Mouse (Mus musculus) limb, embryonic 14.5 days (tissue): ENCODE data around the gene Svbp. TPM values are rescaled to one million over a fixed set of nuclear protein-coding genes. Genes with fewer than 3 reads are reported as not detected.

Source experiments
- ATAC-seq: fragments of 200-750 bp; cut with Nextera tagmentation; 2 replicates; pipeline ENCODE4 v1.8.0; 2017; ENCODE audit warnings: low read depth, moderate number of reproducible peaks, moderate TSS enrichment; ENCODE audit not compliant: low FRiP score
- DNase-seq: peaks from one replicate; pipeline ENCODE4 v3.0.0-alpha.2; 2015; ENCODE audit warnings: low spot score
- H3K27ac ChIP-seq: fragments of 300-500 bp; sonication (generic); replicated peaks from 2 replicates; pipeline ENCODE4 v1.5.1; 2014; ENCODE audit warnings: low read depth, mild to moderate bottlenecking, low read length, moderate library complexity, mixed read lengths
- H3K27me3 ChIP-seq: fragments of 300-500 bp; sonication (generic); 2 replicates; pipeline ENCODE4 v1.6.1; 2014; ENCODE audit warnings: low read length, mixed read lengths; ENCODE audit not compliant: control insufficient read depth, insufficient read depth
- H3K36me3 ChIP-seq: fragments of 300-500 bp; sonication (generic); 2 replicates; pipeline ENCODE4 v1.6.1; 2014; ENCODE audit warnings: mild to moderate bottlenecking, low read length, moderate library complexity, mixed read lengths; ENCODE audit not compliant: control insufficient read depth, insufficient read depth
- H3K4me1 ChIP-seq: fragments of 300-500 bp; sonication (generic); 2 replicates; pipeline ENCODE4 v1.6.1; 2014; ENCODE audit warnings: antibody characterized with exemption, low read length, mixed read lengths; ENCODE audit not compliant: control insufficient read depth, insufficient read depth
- H3K4me2 ChIP-seq: fragments of 300-500 bp; sonication (generic); replicated peaks from 2 replicates; pipeline ENCODE4 v1.6.1; 2014; ENCODE audit warnings: low read depth, mild to moderate bottlenecking, low read length, moderate library complexity; ENCODE audit not compliant: severe bottlenecking
- H3K4me3 ChIP-seq: fragments of 300-500 bp; sonication (generic); replicated peaks from 2 replicates; pipeline ENCODE4 v1.5.1; 2014; ENCODE audit warnings: low read length
- H3K9ac ChIP-seq: fragments of 300-500 bp; sonication (generic); 2 replicates; pipeline ENCODE4 v1.6.1; 2014; ENCODE audit warnings: mild to moderate bottlenecking, low read depth, low read length, moderate library complexity; ENCODE audit not compliant: severe bottlenecking
- H3K9me3 ChIP-seq: fragments of 300-500 bp; sonication (generic); 2 replicates; pipeline ENCODE4 v1.6.1; 2016; ENCODE audit warnings: low read length; ENCODE audit not compliant: control insufficient read depth
- POLR2A ChIP-seq: fragments of 200-500 bp; IDR thresholded peaks from 2 replicates; pipeline ENCODE4 v1.8.0; 2012; ENCODE audit warnings: inconsistent platforms, mild to moderate bottlenecking, moderate library complexity, borderline replicate concordance; ENCODE audit not compliant: insufficient read depth, insufficient read length; ENCODE audit errors: extremely low read depth
- WGBS: fragments of 180-500 bp; shearing (Covaris S2); extraction: QIAGEN DNeasy Blood & Tissue Kit; methylation state at CpG from one replicate; pipeline ENCODE4 v1.1.7; 2014; 5-methylcytosine and 5-hydroxymethylcytosine counted together
- polyA plus RNA-seq, 2 experiments: library from polyadenylated mRNA; depleted of rRNA in 1 of 2; stranded (reverse) in 1 of 2; unstranded in 1 of 2; fragments of >200 nt; fragmentation: Nextera tagmentation in 1 of 2; extraction: Ambion mirVana in 1 of 2; gene quantifications; 2 replicates each; pipeline versions ENCODE4 v1.2.1 to v1.2.3; 2012 to 2014

Gene Svbp
- polyA plus RNA-seq, 2 experiments = 125 to 245 TPM

- WGBS = 50% methylated on average over 5 of the region's 5 CpGs
- no peak overlapping the region for H3K4me3 ChIP-seq
Measured at GRCm38 (mm10) chr4:119157891-119158290, 37.2 kb upstream of the Svbp start.

GRCm38 (mm10) chr4:119161358-119161757, 33.7 kb upstream of the Svbp start:
- DNase-seq (no peak), ATAC-seq (no peak)
- H3K9ac ChIP-seq = no peak overlapping the region
- H3K36me3 ChIP-seq = no peaks in the 10 kb centered on the region
- no peak overlapping the region for H3K27ac ChIP-seq
- H3K4me1 ChIP-seq = no peaks in the 10 kb centered on the region
- H3K9me3 ChIP-seq = no peaks in the 10 kb centered on the region
- no peak overlapping the region for H3K4me2 ChIP-seq
- no peak for TF ChIP-seq POLR2A
- H3K4me3 ChIP-seq = no peak overlapping the region
- H3K27me3 ChIP-seq = no peaks in the 10 kb centered on the region
- 74% methylated on average over 3 of the region's 3 CpGs for WGBS

More at GRCm38 (mm10) chr4:119157891-119158290, 37.2 kb upstream of the Svbp start:
- H3K9ac ChIP-seq = no peak overlapping the region
- DNase-seq (no peak), ATAC-seq (no peak)
- no peak overlapping the region for H3K4me2 ChIP-seq
- no peaks in the 10 kb centered on the region for H3K36me3 ChIP-seq
- H3K27me3 ChIP-seq = no peaks in the 10 kb centered on the region
- no peak for TF ChIP-seq POLR2A
- H3K4me1 ChIP-seq = no peaks in the 10 kb centered on the region
- H3K27ac ChIP-seq = no peak overlapping the region
- H3K9me3 ChIP-seq = no peaks in the 10 kb centered on the region

GRCm38 (mm10) chr4:119162990-119163389, 32.1 kb upstream of the Svbp start:
- no peaks in the 10 kb centered on the region for H3K27me3 ChIP-seq

GRCm38 (mm10) chr4:119165916-119166315, 29.2 kb upstream of the Svbp start:
- Histone ChIP-seq H3K36me3 (peaks cover 25% of the 10 kb centered on the region), H3K4me1 (no peaks in the 10 kb centered on the region), H3K27me3 (no peaks in the 10 kb centered on the region), H3K4me2 (no peak overlapping the region), H3K9me3 (no peaks in the 10 kb centered on the region), H3K9ac (no peak overlapping the region), H3K4me3 (no peak overlapping the region), H3K27ac (no peak overlapping the region)
- WGBS = 70% methylated on average over 7 of the region's 7 CpGs
- TF ChIP-seq POLR2A = no peak
- no peak for DNase-seq
- no peak for ATAC-seq

More at GRCm38 (mm10) chr4:119162990-119163389, 32.1 kb upstream of the Svbp start:
- Histone ChIP-seq H3K4me1 (no peaks in the 10 kb centered on the region), H3K4me2 (no peak overlapping the region), H3K9me3 (no peaks in the 10 kb centered on the region), H3K27ac (no peak overlapping the region), H3K4me3 (no peak overlapping the region), H3K9ac (no peak overlapping the region), H3K36me3 (no peaks in the 10 kb centered on the region)
- 68% methylated on average over 4 of the region's 4 CpGs for WGBS
- TF ChIP-seq POLR2A = no peak
- ATAC-seq = no peak
- DNase-seq = no peak

GRCm38 (mm10) chr4:119167068-119167467, 28.0 kb upstream of the Svbp start:
- Histone ChIP-seq H3K4me3 (no peak overlapping the region), H3K27ac (no peak overlapping the region), H3K36me3 (peaks cover 25% of the 10 kb centered on the region), H3K9ac (no peak overlapping the region), H3K9me3 (no peaks in the 10 kb centered on the region), H3K27me3 (no peaks in the 10 kb centered on the region), H3K4me2 (no peak overlapping the region), H3K4me1 (no peaks in the 10 kb centered on the region; the same call in 1 of the 2 replicates)
- WGBS = 80% methylated on average over 4 of the region's 4 CpGs
- ATAC-seq = no peak
- DNase-seq = no peak
- TF ChIP-seq POLR2A = no peak

GRCm38 (mm10) chr4:119167663-119168062, 27.4 kb upstream of the Svbp start:
- ATAC-seq (no peak), DNase-seq (peak; percentile 90)
- no peak overlapping the region for H3K4me3 ChIP-seq
- H3K36me3 ChIP-seq = peaks cover 25% of the 10 kb centered on the region
- H3K4me2 ChIP-seq = no peak overlapping the region
- no peak overlapping the region for H3K27ac ChIP-seq
- no peaks in the 10 kb centered on the region for H3K27me3 ChIP-seq
- TF ChIP-seq POLR2A = no peak
- H3K9me3 ChIP-seq = no peaks in the 10 kb centered on the region
- 6% methylated on average over 4 of the region's 4 CpGs for WGBS
- no peak overlapping the region for H3K9ac ChIP-seq
- H3K4me1 ChIP-seq = peaks cover 4% of the 10 kb centered on the region; the same call in 1 of the 2 replicates
